Mouse (Mus musculus): ENCODE data around the gene Wnt10b. TPM values are rescaled to one million over a fixed set of nuclear protein-coding genes. Genes with fewer than 3 reads are reported as not detected.
"Not testable (repeated sequence)": the region's sequence is repeated elsewhere in the genome, so short reads cannot be mapped to it uniquely, and the experiment has no call there.

The Wnt10b gene
- polyA plus RNA-seq, 1 experiment from 2014 or later: not detected

- Histone ChIP-seq H3K4me3 (ENCODE audit: low read depth, low read length) (no peak overlapping the region), H3K36me3 (ENCODE audit: insufficient read depth) (peaks cover 6% of the 10 kb centered on the region; the same call in 1 of the 2 replicates), H3K4me1 (ENCODE audit: insufficient read depth) (no peaks in the 10 kb centered on the region), H3K9ac (no peak overlapping the region), H3K4me2 (no peak overlapping the region), H3K9me3 (ENCODE audit: low read depth, low read length) (no peaks in the 10 kb centered on the region), H3K27ac (ENCODE audit: low read depth) (no peak overlapping the region), H3K27me3 (ENCODE audit: insufficient read depth, low read length) (no peaks in the 10 kb centered on the region)
- ATAC-seq (ENCODE audit: insufficient read depth) (no peak), DNase-seq (no peak)
- 76% methylated on average over 2 of the region's 2 CpGs for WGBS
- TF ChIP-seq CTCF (IDR thresholded peaks at IDR 0.05; ENCODE audit: low read depth): no peak
Measured at GRCm38 (mm10) chr15:98754125-98754524, 23.8 kb downstream of the Wnt10b start.

GRCm38 (mm10) chr15:98753021-98753423, 24.9 kb downstream of the Wnt10b start:
- no peak for TF ChIP-seq CTCF (IDR thresholded peaks at IDR 0.05; ENCODE audit: low read depth)
- no peak overlapping the region for H3K9ac ChIP-seq
- 65% methylated on average over 8 of the region's 8 CpGs for whole genome bisulfite sequencing
- H3K4me3 ChIP-seq (ENCODE audit: low read depth, low read length): no peak overlapping the region
- no peak for ATAC-seq (ENCODE audit: insufficient read depth)
- no peaks in the 10 kb centered on the region for H3K9me3 ChIP-seq (ENCODE audit: low read depth, low read length)
- no peak overlapping the region for H3K27ac ChIP-seq (ENCODE audit: low read depth)
- H3K4me1 ChIP-seq (ENCODE audit: insufficient read depth): no peaks in the 10 kb centered on the region
- H3K27me3 ChIP-seq (ENCODE audit: insufficient read depth, low read length): no peaks in the 10 kb centered on the region
- DNase-seq: no peak
- H3K4me2 ChIP-seq: no peak overlapping the region
- peaks cover 5% of the 10 kb centered on the region; the same call in 1 of the 2 replicates for H3K36me3 ChIP-seq (ENCODE audit: insufficient read depth)

GRCm38 (mm10) chr15:98749093-98749492, 28.9 kb downstream of the Wnt10b start:
- 90% methylated on average over 2 of the region's 2 CpGs for WGBS
- no peak for ATAC-seq (ENCODE audit: insufficient read depth)

GRCm38 (mm10) chr15:98747296-98747695, 30.7 kb downstream of the Wnt10b start:
- Histone ChIP-seq H3K36me3 (ENCODE audit: insufficient read depth) (peaks cover 5% of the 10 kb centered on the region; the same call in 1 of the 2 replicates), H3K4me3 (ENCODE audit: low read depth, low read length) (no peak overlapping the region), H3K9ac (no peak overlapping the region), H3K27ac (ENCODE audit: low read depth) (no peak overlapping the region), H3K4me1 (ENCODE audit: insufficient read depth) (no peaks in the 10 kb centered on the region), H3K4me2 (no peak overlapping the region), H3K9me3 (ENCODE audit: low read depth, low read length) (no peaks in the 10 kb centered on the region), H3K27me3 (ENCODE audit: insufficient read depth, low read length) (no peaks in the 10 kb centered on the region)
- no peak for TF ChIP-seq CTCF (IDR thresholded peaks at IDR 0.05; ENCODE audit: low read depth)
- whole genome bisulfite sequencing: 65% methylated on average over 6 of the region's 6 CpGs
- DNase-seq: no peak
- no peak for ATAC-seq (ENCODE audit: insufficient read depth)

More at GRCm38 (mm10) chr15:98749093-98749492, 28.9 kb downstream of the Wnt10b start:
- no peak for DNase-seq
- Histone ChIP-seq H3K27ac (ENCODE audit: low read depth) (no peak overlapping the region), H3K27me3 (ENCODE audit: insufficient read depth, low read length) (no peaks in the 10 kb centered on the region), H3K4me1 (ENCODE audit: insufficient read depth) (no peaks in the 10 kb centered on the region), H3K4me3 (ENCODE audit: low read depth, low read length) (no peak overlapping the region), H3K36me3 (ENCODE audit: insufficient read depth) (peaks cover 2% of the 10 kb centered on the region; the same call in 1 of the 2 replicates), H3K9me3 (ENCODE audit: low read depth, low read length) (no peaks in the 10 kb centered on the region), H3K9ac (no peak overlapping the region), H3K4me2 (no peak overlapping the region)
- no peak for TF ChIP-seq CTCF (IDR thresholded peaks at IDR 0.05; ENCODE audit: low read depth)

- no peak for ATAC-seq (ENCODE audit: insufficient read depth)
- TF ChIP-seq CTCF (IDR thresholded peaks at IDR 0.05; ENCODE audit: low read depth): no peak
- WGBS: 73% methylated on average over 10 of the region's 10 CpGs
Measured at GRCm38 (mm10) chr15:98746344-98746965, 31.5 kb downstream of the Wnt10b start.

GRCm38 (mm10) chr15:98743863-98744262, 34.1 kb downstream of the Wnt10b start:
- H3K9ac ChIP-seq; H3K4me2 ChIP-seq; H3K4me1 ChIP-seq (ENCODE audit: insufficient read depth); H3K9me3 ChIP-seq (ENCODE audit: low read depth, low read length); H3K27me3 ChIP-seq (ENCODE audit: insufficient read depth, low read length); ATAC-seq (ENCODE audit: insufficient read depth); H3K4me3 ChIP-seq (ENCODE audit: low read depth, low read length): not testable (repeated sequence)
- H3K27ac ChIP-seq (ENCODE audit: low read depth): 0 out of 2 replicates have a peak overlapping the region, but pooled peaks have one; percentile 88
- peaks cover 37% of the 10 kb centered on the region for H3K36me3 ChIP-seq (ENCODE audit: insufficient read depth)
- DNase-seq: peak; percentile 27
- WGBS: 81% methylated on average over 3 of the region's 3 CpGs

More at GRCm38 (mm10) chr15:98746344-98746965, 31.5 kb downstream of the Wnt10b start:
- H3K9ac ChIP-seq: no peak overlapping the region
- no peaks in the 10 kb centered on the region for H3K9me3 ChIP-seq (ENCODE audit: low read depth, low read length)
- H3K4me1 ChIP-seq (ENCODE audit: insufficient read depth): no peaks in the 10 kb centered on the region
- H3K4me2 ChIP-seq: no peak overlapping the region
- H3K27me3 ChIP-seq (ENCODE audit: insufficient read depth, low read length): no peaks in the 10 kb centered on the region
- H3K4me3 ChIP-seq (ENCODE audit: low read depth, low read length): no peak overlapping the region
- no peak for DNase-seq
- H3K27ac ChIP-seq (ENCODE audit: low read depth): no peak overlapping the region
- H3K36me3 ChIP-seq (ENCODE audit: insufficient read depth): peaks cover 14% of the 10 kb centered on the region; the same call in 1 of the 2 replicates

GRCm38 (mm10) chr15:98742766-98743428, 35.1 kb downstream of the Wnt10b start:
- Histone ChIP-seq H3K36me3 (ENCODE audit: insufficient read depth) (peaks cover 41% of the 10 kb centered on the region), H3K9ac (no peak overlapping the region), H3K4me3 (ENCODE audit: low read depth, low read length) (no peak overlapping the region), H3K4me2 (no peak overlapping the region), H3K9me3 (ENCODE audit: low read depth, low read length) (no peaks in the 10 kb centered on the region), H3K27ac (ENCODE audit: low read depth) (peak overlapping the region; percentile 88), H3K4me1 (ENCODE audit: insufficient read depth) (no peaks in the 10 kb centered on the region), H3K27me3 (ENCODE audit: insufficient read depth, low read length) (no peaks in the 10 kb centered on the region)
- no peak for TF ChIP-seq CTCF (IDR thresholded peaks at IDR 0.05; ENCODE audit: low read depth)
- DNase-seq (peak; percentile 34), ATAC-seq (ENCODE audit: insufficient read depth) (peak; percentile 47)
- WGBS: 72% methylated on average over 8 of the region's 8 CpGs
